Mouse (Mus musculus): ENCODE results near the gene Fam171a2. TPM values are rescaled to one million over a fixed set of nuclear protein-coding genes. Genes with fewer than 3 reads are reported as not detected.

The Fam171a2 gene
- polyA plus RNA-seq, 1 experiment from 2014 or later, result 0.86 TPM

GRCm38 (mm10) chr11:102481779-102482178 lies 34.3 kb upstream of the Fam171a2 start:
- Histone ChIP-seq H3K36me3 (ENCODE audit: control insufficient read depth, insufficient read depth, low read length) (peaks cover 15% of the 10 kb centered on the region), H3K27ac (ENCODE audit: low read length) (no peak overlapping the region)
- 90% methylated on average over 10 of the region's 10 CpGs for whole genome bisulfite sequencing

GRCm38 (mm10) chr11:102480897-102481296 lies 33.4 kb upstream of the Fam171a2 start:
- Histone ChIP-seq H3K27me3 (replicated peaks; ENCODE audit: control insufficient read depth, insufficient read depth, low read length) (no peaks in the 10 kb centered on the region), H3K4me1 (ENCODE audit: control insufficient read depth, insufficient read depth, low read length) (no peaks in the 10 kb centered on the region), H3K27ac (ENCODE audit: low read length) (no peak overlapping the region), H3K4me3 (ENCODE audit: low read length) (no peak overlapping the region), H3K9ac (ENCODE audit: low read depth, low read length) (no peak overlapping the region), H3K9me3 (ENCODE audit: control insufficient read depth, low read length) (no peaks in the 10 kb centered on the region), H3K4me2 (ENCODE audit: low read depth, low read length) (no peak overlapping the region), H3K36me3 (ENCODE audit: control insufficient read depth, insufficient read depth, low read length) (peaks cover 12% of the 10 kb centered on the region)
- 90% methylated on average over 4 of the region's 4 CpGs for WGBS
- ATAC-seq, result no peak

More at GRCm38 (mm10) chr11:102481779-102482178, 34.3 kb upstream of the Fam171a2 start:
- Histone ChIP-seq H3K4me1 (ENCODE audit: control insufficient read depth, insufficient read depth, low read length) (no peaks in the 10 kb centered on the region), H3K27me3 (replicated peaks; ENCODE audit: control insufficient read depth, insufficient read depth, low read length) (no peaks in the 10 kb centered on the region), H3K4me2 (ENCODE audit: low read depth, low read length) (no peak overlapping the region), H3K9ac (ENCODE audit: low read depth, low read length) (no peak overlapping the region), H3K4me3 (ENCODE audit: low read length) (no peak overlapping the region), H3K9me3 (ENCODE audit: control insufficient read depth, low read length) (no peaks in the 10 kb centered on the region)
- ATAC-seq, result no peak

GRCm38 (mm10) chr11:102480111-102480510 lies 32.6 kb upstream of the Fam171a2 start:
- Histone ChIP-seq H3K9me3 (ENCODE audit: control insufficient read depth, low read length) (no peaks in the 10 kb centered on the region), H3K4me2 (ENCODE audit: low read depth, low read length) (no peak overlapping the region), H3K27me3 (replicated peaks; ENCODE audit: control insufficient read depth, insufficient read depth, low read length) (no peaks in the 10 kb centered on the region), H3K9ac (ENCODE audit: low read depth, low read length) (no peak overlapping the region), H3K27ac (ENCODE audit: low read length) (no peak overlapping the region), H3K4me1 (ENCODE audit: control insufficient read depth, insufficient read depth, low read length) (no peaks in the 10 kb centered on the region), H3K36me3 (ENCODE audit: control insufficient read depth, insufficient read depth, low read length) (peaks cover 12% of the 10 kb centered on the region), H3K4me3 (ENCODE audit: low read length) (no peak overlapping the region)
- WGBS, result 96% methylated on average over 15 of the region's 15 CpGs
- no peak for ATAC-seq

DNA sequence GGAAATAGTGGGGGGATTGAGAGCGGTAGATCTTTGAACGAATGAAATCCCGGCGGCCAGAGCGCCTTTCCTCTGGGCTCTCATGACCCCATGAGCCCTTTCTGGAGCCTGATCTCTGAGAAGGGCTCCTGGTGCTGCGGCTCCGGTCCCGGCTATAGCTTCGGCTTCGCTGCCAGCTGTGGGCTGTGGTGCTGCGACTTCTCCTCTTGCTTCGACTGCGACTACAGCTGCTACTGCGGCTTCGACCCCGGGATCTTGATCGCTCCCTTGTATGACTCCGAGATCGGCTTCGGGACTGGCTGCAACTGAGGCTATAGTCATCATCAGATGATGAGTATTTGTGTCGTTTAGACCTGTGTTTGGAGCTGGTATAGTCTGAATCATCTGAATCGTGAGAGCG lies 32.1 kb upstream of the Fam171a2 start:
- no peaks in the 10 kb centered on the region for H3K4me1 ChIP-seq (ENCODE audit: control insufficient read depth, insufficient read depth, low read length)
- H3K27ac ChIP-seq (ENCODE audit: low read length), result no peak overlapping the region
- H3K36me3 ChIP-seq (ENCODE audit: control insufficient read depth, insufficient read depth, low read length), result peaks cover 12% of the 10 kb centered on the region
- no peaks in the 10 kb centered on the region for H3K27me3 ChIP-seq (replicated peaks; ENCODE audit: control insufficient read depth, insufficient read depth, low read length)
- H3K4me2 ChIP-seq (ENCODE audit: low read depth, low read length), result no peak overlapping the region
- ATAC-seq, result no peak
- 96% methylated on average over 23 of the region's 23 CpGs for WGBS
- H3K4me3 ChIP-seq (ENCODE audit: low read length), result no peak overlapping the region
- no peak overlapping the region for H3K9ac ChIP-seq (ENCODE audit: low read depth, low read length)
- no peaks in the 10 kb centered on the region for H3K9me3 ChIP-seq (ENCODE audit: control insufficient read depth, low read length)

GRCm38 (mm10) chr11:102478671-102479070 lies 31.2 kb upstream of the Fam171a2 start:
- Histone ChIP-seq H3K4me3 (ENCODE audit: low read length) (no peak overlapping the region), H3K27me3 (replicated peaks; ENCODE audit: control insufficient read depth, insufficient read depth, low read length) (no peaks in the 10 kb centered on the region), H3K9me3 (ENCODE audit: control insufficient read depth, low read length) (no peaks in the 10 kb centered on the region), H3K4me1 (ENCODE audit: control insufficient read depth, insufficient read depth, low read length) (no peaks in the 10 kb centered on the region), H3K36me3 (ENCODE audit: control insufficient read depth, insufficient read depth, low read length) (peaks cover 16% of the 10 kb centered on the region), H3K4me2 (ENCODE audit: low read depth, low read length) (no peak overlapping the region), H3K9ac (ENCODE audit: low read depth, low read length) (no peak overlapping the region), H3K27ac (ENCODE audit: low read length) (no peak overlapping the region)
- WGBS, result 90% methylated on average over 3 of the region's 3 CpGs
- ATAC-seq, result no peak

DNA sequence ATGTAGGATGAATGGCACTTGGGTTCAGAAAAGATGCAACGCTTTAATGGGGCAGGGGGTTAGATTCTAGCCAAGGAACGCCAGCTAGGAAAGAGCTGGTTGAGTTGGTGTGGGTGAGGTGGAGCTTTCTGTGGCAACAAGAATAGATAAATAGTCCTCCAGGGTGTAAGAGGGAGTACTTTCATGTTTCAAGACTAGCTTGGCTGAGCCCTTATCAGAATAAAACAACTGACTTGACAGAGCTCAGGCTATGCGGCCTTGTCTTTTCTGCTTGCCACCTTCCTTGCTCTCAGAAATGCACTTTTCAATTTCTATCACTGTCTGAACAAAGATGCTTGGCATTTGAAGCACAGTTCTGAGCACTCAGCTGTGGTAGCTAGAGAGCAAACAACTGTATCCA lies 27.5 kb upstream of the Fam171a2 start:
- no peaks in the 10 kb centered on the region for H3K4me1 ChIP-seq (ENCODE audit: control insufficient read depth, insufficient read depth, low read length)
- H3K9ac ChIP-seq (ENCODE audit: low read depth, low read length), result no peak overlapping the region
- no peak overlapping the region for H3K27ac ChIP-seq (ENCODE audit: low read length)
- H3K4me3 ChIP-seq (ENCODE audit: low read length), result no peak overlapping the region
- ATAC-seq, result no peak
- peaks cover 12% of the 10 kb centered on the region for H3K36me3 ChIP-seq (ENCODE audit: control insufficient read depth, insufficient read depth, low read length)
- no peaks in the 10 kb centered on the region for H3K9me3 ChIP-seq (ENCODE audit: control insufficient read depth, low read length)
- 95% methylated on average over 3 of the region's 3 CpGs for WGBS
- no peak overlapping the region for H3K4me2 ChIP-seq (ENCODE audit: low read depth, low read length)
- no peaks in the 10 kb centered on the region; the same call in 1 of the 2 replicates for H3K27me3 ChIP-seq (replicated peaks; ENCODE audit: control insufficient read depth, insufficient read depth, low read length)

- peaks cover 20% of the 10 kb centered on the region for H3K4me1 ChIP-seq (ENCODE audit: control insufficient read depth, insufficient read depth, low read length)
- H3K36me3 ChIP-seq (ENCODE audit: control insufficient read depth, insufficient read depth, low read length), result 0 out of 2 replicates have a peak, but pooled peaks cover 3% of the 10 kb centered on the region
- H3K27ac ChIP-seq (ENCODE audit: low read length), result no peak within 1 kb of the TSS
- 64% methylated on average over 11 of the region's 11 CpGs for WGBS
- peaks cover under 1% of the 10 kb centered on the region; the same call in 1 of the 2 replicates for H3K27me3 ChIP-seq (replicated peaks; ENCODE audit: control insufficient read depth, insufficient read depth, low read length)
- H3K9ac ChIP-seq (ENCODE audit: low read depth, low read length), result no peak within 1 kb of the TSS
- ATAC-seq, result no peak
- no peaks in the 10 kb centered on the region for H3K9me3 ChIP-seq (ENCODE audit: control insufficient read depth, low read length)
- no peak within 1 kb of the TSS for H3K4me2 ChIP-seq (ENCODE audit: low read depth, low read length)
- H3K4me3 ChIP-seq (ENCODE audit: low read length), result no peak within 1 kb of the TSS
Measured at GRCm38 (mm10) chr11:102469648-102470357, 22.3 kb upstream of the Fam171a2 start, which contains the start of gene Itga2b. TSS of gene Itga2b (minus strand) at chr11:102470122.

DNA sequence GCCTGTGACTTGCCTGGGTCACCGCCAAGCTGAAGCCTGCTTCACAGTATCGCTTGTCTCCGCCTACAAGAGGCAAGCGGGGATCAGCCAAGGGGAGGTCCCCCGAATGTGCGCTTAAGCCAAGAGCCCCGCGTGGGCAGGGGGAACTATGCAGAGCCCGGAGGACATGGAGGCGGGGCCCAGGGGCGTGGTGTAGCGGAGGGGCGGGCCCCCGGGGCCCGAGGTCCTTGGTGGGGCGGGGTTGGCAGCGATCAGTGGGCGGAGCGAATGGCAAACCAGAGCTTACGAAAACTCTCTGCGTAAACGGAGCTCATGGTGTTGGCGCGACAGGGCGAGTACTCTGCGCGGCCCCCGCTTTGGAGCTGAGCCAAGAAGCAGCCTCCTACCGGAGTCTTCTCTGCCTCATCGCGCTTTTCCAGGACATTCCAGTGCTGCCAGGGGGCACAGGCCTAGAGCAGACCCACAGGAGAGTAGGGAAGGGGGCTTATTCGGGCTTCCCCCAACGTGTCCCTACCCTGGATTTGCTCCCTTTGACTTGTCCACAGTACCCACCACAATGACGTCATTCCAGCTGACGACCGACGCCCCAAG lies 19.7 kb upstream of the Fam171a2 start:
- Histone ChIP-seq H3K4me3 (ENCODE audit: low read length) (peak overlapping the region; percentile 48), H3K9ac (ENCODE audit: low read depth, low read length) (peak overlapping the region; percentile 62), H3K9me3 (ENCODE audit: control insufficient read depth, low read length) (no peaks in the 10 kb centered on the region), H3K36me3 (ENCODE audit: control insufficient read depth, insufficient read depth, low read length) (no peaks in the 10 kb centered on the region), H3K4me2 (ENCODE audit: low read depth, low read length) (peak overlapping the region; percentile 93), H3K4me1 (ENCODE audit: control insufficient read depth, insufficient read depth, low read length) (peaks cover 20% of the 10 kb centered on the region), H3K27ac (ENCODE audit: low read length) (peak overlapping the region; percentile 60; the same call in 1 of the 2 replicates), H3K27me3 (replicated peaks; ENCODE audit: control insufficient read depth, insufficient read depth, low read length) (peaks cover 3% of the 10 kb centered on the region; the same call in 1 of the 2 replicates)
- under 1% methylated on average over 37 of the region's 37 CpGs for WGBS
- peak; percentile 95 for ATAC-seq

DNA sequence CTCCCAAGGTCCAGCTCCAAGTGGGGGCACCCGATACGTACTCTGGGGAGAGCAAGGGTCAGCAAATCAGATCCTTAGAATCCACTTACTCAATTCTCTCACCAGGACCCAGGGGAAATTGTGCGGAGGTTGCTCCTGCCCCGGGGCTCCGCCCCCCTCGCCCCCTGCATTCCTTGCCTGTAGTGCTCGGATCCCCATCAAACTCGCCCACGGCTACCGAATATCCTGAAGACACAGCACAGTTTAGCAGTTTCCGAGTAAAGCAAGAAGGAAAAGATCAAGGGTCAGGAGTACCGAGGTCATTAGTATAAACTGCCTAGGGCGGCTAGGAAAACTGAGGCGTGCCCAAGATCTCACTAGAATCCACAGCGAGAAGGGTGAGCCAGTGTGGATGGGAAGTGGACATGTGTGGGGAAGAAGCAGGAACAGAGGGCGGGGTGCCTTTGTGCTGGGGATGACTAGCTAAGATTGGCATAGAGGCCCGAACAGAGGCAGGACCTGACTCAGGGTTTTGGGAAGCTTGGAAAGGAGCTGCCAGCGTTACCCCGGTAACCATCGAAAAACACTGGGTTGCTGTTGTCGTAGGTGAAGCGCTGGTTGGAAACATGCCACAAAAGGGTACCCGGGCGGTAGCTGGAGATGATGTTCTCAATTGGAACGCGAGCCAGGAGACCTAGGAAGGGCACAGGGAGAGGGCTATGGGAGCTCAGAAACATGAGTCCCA lies 18.4 kb upstream of the Fam171a2 start:
- H3K27ac ChIP-seq (ENCODE audit: low read length), result no peak overlapping the region

More for the DNA sequence above, 18.4 kb upstream of the Fam171a2 start:
- no peaks in the 10 kb centered on the region for H3K9me3 ChIP-seq (ENCODE audit: control insufficient read depth, low read length)
- H3K4me2 ChIP-seq (ENCODE audit: low read depth, low read length), result peak overlapping the region; percentile 14; the same call in 1 of the 2 replicates
- 13% methylated on average over 26 of the region's 26 CpGs for WGBS
- H3K4me3 ChIP-seq (ENCODE audit: low read length), result no peak overlapping the region
- ATAC-seq, result 0 out of 2 replicates have a peak, but pooled peaks have one; percentile 9
- no peak overlapping the region for H3K9ac ChIP-seq (ENCODE audit: low read depth, low read length)
- no peaks in the 10 kb centered on the region for H3K36me3 ChIP-seq (ENCODE audit: control insufficient read depth, insufficient read depth, low read length)
- H3K27me3 ChIP-seq (replicated peaks; ENCODE audit: control insufficient read depth, insufficient read depth, low read length), result peaks cover 3% of the 10 kb centered on the region; the same call in 1 of the 2 replicates
- peaks cover 20% of the 10 kb centered on the region for H3K4me1 ChIP-seq (ENCODE audit: control insufficient read depth, insufficient read depth, low read length)
